Mouse (Mus musculus): ENCODE results near the gene Pbx1. TPM values are rescaled to one million over a fixed set of nuclear protein-coding genes. Genes with fewer than 3 reads are reported as not detected.

Gene Pbx1
- polyA plus RNA-seq, 1 experiment from 2014 or later, result 23.2 TPM

- no peaks in the 10 kb centered on the region for H3K9me3 ChIP-seq (ENCODE audit: control insufficient read depth, low read length)
- WGBS, result 63% methylated on average over 14 of the region's 14 CpGs
- TF ChIP-seq EP300 (optimal IDR thresholded peaks at IDR 0.05), result no peak
- peak; percentile 49 for TF ChIP-seq CTCF (IDR thresholded peaks at IDR 0.05; ENCODE audit: low read depth)
- no peak overlapping the region for H3K27ac ChIP-seq (replicated peaks)
- no peak overlapping the region for H3K9ac ChIP-seq (ENCODE audit: low read length)
- no peak overlapping the region for H3K4me3 ChIP-seq (ENCODE audit: low read depth, low read length)
- peaks cover 8% of the 10 kb centered on the region for H3K4me1 ChIP-seq (replicated peaks; ENCODE audit: control insufficient read depth, insufficient read depth)
- DNase-seq (ENCODE audit: low spot score) (no peak), ATAC-seq (ENCODE audit: low FRiP score, low TSS enrichment) (0 out of 2 replicates have a peak, but pooled peaks have one; percentile 41)
- H3K4me2 ChIP-seq (replicated peaks; ENCODE audit: low read depth), result no peak overlapping the region
- H3K36me3 ChIP-seq (ENCODE audit: control insufficient read depth, insufficient read depth, low read length), result no peaks in the 10 kb centered on the region
- H3K27me3 ChIP-seq (ENCODE audit: control insufficient read depth, insufficient read depth, low read length), result no peaks in the 10 kb centered on the region
These were observed 211.0 kb downstream of the Pbx1 start for GRCm38 (mm10) chr1:168221071-168221521.

GRCm38 (mm10) chr1:168215896-168216747 lies 215.9 kb downstream of the Pbx1 start:
- ATAC-seq (ENCODE audit: low FRiP score, low TSS enrichment) (no peak), DNase-seq (ENCODE audit: low spot score) (no peak)
- no peak overlapping the region for H3K4me2 ChIP-seq (replicated peaks; ENCODE audit: low read depth)
- H3K4me3 ChIP-seq (ENCODE audit: low read depth, low read length), result no peak overlapping the region
- H3K27ac ChIP-seq (replicated peaks), result peak overlapping the region; percentile 53; the same call in 1 of the 2 replicates
- peaks cover 6% of the 10 kb centered on the region for H3K4me1 ChIP-seq (replicated peaks; ENCODE audit: control insufficient read depth, insufficient read depth)
- H3K9me3 ChIP-seq (ENCODE audit: control insufficient read depth, low read length), result no peaks in the 10 kb centered on the region
- H3K27me3 ChIP-seq (ENCODE audit: control insufficient read depth, insufficient read depth, low read length), result no peaks in the 10 kb centered on the region
- WGBS, result 53% methylated on average over 17 of the region's 17 CpGs
- no peak overlapping the region for H3K9ac ChIP-seq (ENCODE audit: low read length)
- TF ChIP-seq CTCF (IDR thresholded peaks at IDR 0.05; ENCODE audit: low read depth), result no peak
- no peak for TF ChIP-seq EP300 (optimal IDR thresholded peaks at IDR 0.05)
- H3K36me3 ChIP-seq (ENCODE audit: control insufficient read depth, insufficient read depth, low read length), result no peaks in the 10 kb centered on the region

- 52% methylated on average over 6 of the region's 6 CpGs for WGBS
- Histone ChIP-seq H3K9ac (ENCODE audit: low read length) (no peak overlapping the region), H3K4me2 (replicated peaks; ENCODE audit: low read depth) (no peak overlapping the region), H3K9me3 (ENCODE audit: control insufficient read depth, low read length) (no peaks in the 10 kb centered on the region), H3K36me3 (ENCODE audit: control insufficient read depth, insufficient read depth, low read length) (no peaks in the 10 kb centered on the region), H3K27me3 (ENCODE audit: control insufficient read depth, insufficient read depth, low read length) (no peaks in the 10 kb centered on the region), H3K4me1 (replicated peaks; ENCODE audit: control insufficient read depth, insufficient read depth) (peaks cover 6% of the 10 kb centered on the region), H3K27ac (replicated peaks) (no peak overlapping the region), H3K4me3 (ENCODE audit: low read depth, low read length) (no peak overlapping the region)
- no peak for ATAC-seq (ENCODE audit: low FRiP score, low TSS enrichment)
- TF ChIP-seq EP300 (optimal IDR thresholded peaks at IDR 0.05), result no peak
- no peak for TF ChIP-seq CTCF (IDR thresholded peaks at IDR 0.05; ENCODE audit: low read depth)
- no peak for DNase-seq (ENCODE audit: low spot score)
These were observed 216.6 kb downstream of the Pbx1 start for GRCm38 (mm10) chr1:168215468-168215867.

GRCm38 (mm10) chr1:168214040-168214443 lies 218.0 kb downstream of the Pbx1 start:
- no peak overlapping the region for H3K27ac ChIP-seq (replicated peaks)
- H3K9me3 ChIP-seq (ENCODE audit: control insufficient read depth, low read length), result no peaks in the 10 kb centered on the region
- WGBS, result 11% methylated on average over 5 of the region's 5 CpGs
- H3K9ac ChIP-seq (ENCODE audit: low read length), result no peak overlapping the region
- H3K4me1 ChIP-seq (replicated peaks; ENCODE audit: control insufficient read depth, insufficient read depth), result no peaks in the 10 kb centered on the region; the same call in none of the 2 replicates
- peak; percentile 81 for ATAC-seq (ENCODE audit: low FRiP score, low TSS enrichment)
- no peak overlapping the region for H3K4me2 ChIP-seq (replicated peaks; ENCODE audit: low read depth)
- TF ChIP-seq EP300 (optimal IDR thresholded peaks at IDR 0.05) (no peak), CTCF (IDR thresholded peaks at IDR 0.05; ENCODE audit: low read depth) (peak; percentile 99)
- H3K27me3 ChIP-seq (ENCODE audit: control insufficient read depth, insufficient read depth, low read length), result no peaks in the 10 kb centered on the region
- peak; percentile 74 for DNase-seq (ENCODE audit: low spot score)
- H3K36me3 ChIP-seq (ENCODE audit: control insufficient read depth, insufficient read depth, low read length), result peaks cover 3% of the 10 kb centered on the region; the same call in 1 of the 2 replicates
- H3K4me3 ChIP-seq (ENCODE audit: low read depth, low read length), result no peak overlapping the region

- whole genome bisulfite sequencing, result 53% methylated on average over 3 of the region's 3 CpGs
- no peak for ATAC-seq (ENCODE audit: low FRiP score, low TSS enrichment)
These were observed 218.5 kb downstream of the Pbx1 start for GRCm38 (mm10) chr1:168213595-168213994.

GRCm38 (mm10) chr1:168210401-168210800 lies 221.7 kb downstream of the Pbx1 start:
- no peak for DNase-seq (ENCODE audit: low spot score)
- no peaks in the 10 kb centered on the region for H3K4me1 ChIP-seq (replicated peaks; ENCODE audit: control insufficient read depth, insufficient read depth)
- no peak overlapping the region for H3K4me3 ChIP-seq (ENCODE audit: low read depth, low read length)
- no peaks in the 10 kb centered on the region for H3K9me3 ChIP-seq (ENCODE audit: control insufficient read depth, low read length)
- no peak overlapping the region for H3K4me2 ChIP-seq (replicated peaks; ENCODE audit: low read depth)
- no peak overlapping the region for H3K27ac ChIP-seq (replicated peaks)
- WGBS, result 83% methylated on average over 5 of the region's 5 CpGs
- H3K27me3 ChIP-seq (ENCODE audit: control insufficient read depth, insufficient read depth, low read length), result no peaks in the 10 kb centered on the region
- no peak for ATAC-seq (ENCODE audit: low FRiP score, low TSS enrichment)
- peaks cover 3% of the 10 kb centered on the region; the same call in 1 of the 2 replicates for H3K36me3 ChIP-seq (ENCODE audit: control insufficient read depth, insufficient read depth, low read length)
- no peak for TF ChIP-seq EP300 (optimal IDR thresholded peaks at IDR 0.05)
- no peak for TF ChIP-seq CTCF (IDR thresholded peaks at IDR 0.05; ENCODE audit: low read depth)
- no peak overlapping the region for H3K9ac ChIP-seq (ENCODE audit: low read length)

More at GRCm38 (mm10) chr1:168213595-168213994, 218.5 kb downstream of the Pbx1 start:
- no peak overlapping the region for H3K27ac ChIP-seq (replicated peaks)
- H3K36me3 ChIP-seq (ENCODE audit: control insufficient read depth, insufficient read depth, low read length), result peaks cover 3% of the 10 kb centered on the region; the same call in 1 of the 2 replicates
- H3K4me1 ChIP-seq (replicated peaks; ENCODE audit: control insufficient read depth, insufficient read depth), result no peaks in the 10 kb centered on the region; the same call in none of the 2 replicates
- H3K4me3 ChIP-seq (ENCODE audit: low read depth, low read length), result no peak overlapping the region
- no peak for TF ChIP-seq CTCF (IDR thresholded peaks at IDR 0.05; ENCODE audit: low read depth)
- no peak overlapping the region for H3K4me2 ChIP-seq (replicated peaks; ENCODE audit: low read depth)
- H3K9me3 ChIP-seq (ENCODE audit: control insufficient read depth, low read length), result no peaks in the 10 kb centered on the region
- H3K27me3 ChIP-seq (ENCODE audit: control insufficient read depth, insufficient read depth, low read length), result no peaks in the 10 kb centered on the region
- no peak for DNase-seq (ENCODE audit: low spot score)
- no peak overlapping the region for H3K9ac ChIP-seq (ENCODE audit: low read length)
